Mouse (Mus musculus): ENCODE data around the gene Il27ra.

Il27ra gene

GRCm38 (mm10) chr8:84065457-84066072 lies 23.2 kb upstream of the Il27ra start:
- DNase-seq (ENCODE audit: low read depth, low spot score) = no peak

GRCm38 (mm10) chr8:84065037-84065436 lies 22.6 kb upstream of the Il27ra start, which contains the start of gene Gm10643:
Gm10643 (minus strand) TSS chr8:84065137.
- no peak for DNase-seq (ENCODE audit: low read depth, low spot score)

- no peak for DNase-seq (ENCODE audit: low read depth, low spot score)
These were observed 21.6 kb upstream of the Il27ra start for GRCm38 (mm10) chr8:84063861-84064610.

- DNase-seq (ENCODE audit: low read depth, low spot score) = no peak
These were observed 17.9 kb upstream of the Il27ra start for GRCm38 (mm10) chr8:84060245-84060644.

- no peak for DNase-seq (ENCODE audit: low read depth, low spot score)
These were observed 16.8 kb upstream of the Il27ra start for GRCm38 (mm10) chr8:84059226-84059625.

GRCm38 (mm10) chr8:84057827-84058226 lies 15.4 kb upstream of the Il27ra start:
- no peak for DNase-seq (ENCODE audit: low read depth, low spot score)

- DNase-seq (ENCODE audit: low read depth, low spot score) = no peak
These were observed 10.8 kb upstream of the Il27ra start for GRCm38 (mm10) chr8:84053229-84053628.

GRCm38 (mm10) chr8:84052746-84053145 lies 10.4 kb upstream of the Il27ra start:
- no peak for DNase-seq (ENCODE audit: low read depth, low spot score)

- no peak for DNase-seq (ENCODE audit: low read depth, low spot score)
These were observed 5.8 kb upstream of the Il27ra start for GRCm38 (mm10) chr8:84048171-84048570.

GRCm38 (mm10) chr8:84046505-84046904 lies 4.1 kb upstream of the Il27ra start:
- no peak for DNase-seq (ENCODE audit: low read depth, low spot score)

GRCm38 (mm10) chr8:84044900-84045299 lies 2.5 kb upstream of the Il27ra start, which contains the start of gene Rln3:
Rln3 (minus strand) TSS chr8:84045000.
- no peak for DNase-seq (ENCODE audit: low read depth, low spot score)

- DNase-seq (ENCODE audit: low read depth, low spot score) = no peak
These were observed 1.7 kb upstream of the Il27ra start for GRCm38 (mm10) chr8:84044103-84044502.

GRCm38 (mm10) chr8:84042948-84043342 lies 556 bp upstream of the Il27ra start:
- no peak for DNase-seq (ENCODE audit: low read depth, low spot score)

GRCm38 (mm10) chr8:84039050-84039449 lies 3.3 kb downstream of the Il27ra start:
- no peak for DNase-seq (ENCODE audit: low read depth, low spot score)

- DNase-seq (ENCODE audit: low read depth, low spot score) = no peak
These were observed 4.4 kb downstream of the Il27ra start for GRCm38 (mm10) chr8:84038015-84038414.

- no peak for DNase-seq (ENCODE audit: low read depth, low spot score)
These were observed 9.6 kb downstream of the Il27ra start for GRCm38 (mm10) chr8:84032777-84033176.

GRCm38 (mm10) chr8:84029272-84029671 lies 13.1 kb downstream of the Il27ra start:
- no peak for DNase-seq (ENCODE audit: low read depth, low spot score)

- DNase-seq (ENCODE audit: low read depth, low spot score) = no peak
These were observed 14.9 kb downstream of the Il27ra start for GRCm38 (mm10) chr8:84027449-84027848.

- DNase-seq (ENCODE audit: low read depth, low spot score) = no peak
These were observed 16.5 kb downstream of the Il27ra start for GRCm38 (mm10) chr8:84025863-84026262.

GRCm38 (mm10) chr8:84024171-84024570 lies 18.2 kb downstream of the Il27ra start:
- DNase-seq (ENCODE audit: low read depth, low spot score) = no peak

- DNase-seq (ENCODE audit: low read depth, low spot score) = no peak
These were observed 18.8 kb downstream of the Il27ra start for GRCm38 (mm10) chr8:84023631-84024030.

- no peak for DNase-seq (ENCODE audit: low read depth, low spot score)
These were observed 19.3 kb downstream of the Il27ra start for GRCm38 (mm10) chr8:84023085-84023484.

- DNase-seq (ENCODE audit: low read depth, low spot score) = no peak
These were observed 20.8 kb downstream of the Il27ra start for GRCm38 (mm10) chr8:84021569-84021968.

All from brain, embryonic 18.5 days (tissue).